Mouse (Mus musculus): ENCODE results near the gene Mast4. TPM values are rescaled to one million over a fixed set of nuclear protein-coding genes. Genes with fewer than 3 reads are reported as not detected.

Mast4 gene
- polyA plus RNA-seq, 1 experiment: 7.9 TPM

DNA sequence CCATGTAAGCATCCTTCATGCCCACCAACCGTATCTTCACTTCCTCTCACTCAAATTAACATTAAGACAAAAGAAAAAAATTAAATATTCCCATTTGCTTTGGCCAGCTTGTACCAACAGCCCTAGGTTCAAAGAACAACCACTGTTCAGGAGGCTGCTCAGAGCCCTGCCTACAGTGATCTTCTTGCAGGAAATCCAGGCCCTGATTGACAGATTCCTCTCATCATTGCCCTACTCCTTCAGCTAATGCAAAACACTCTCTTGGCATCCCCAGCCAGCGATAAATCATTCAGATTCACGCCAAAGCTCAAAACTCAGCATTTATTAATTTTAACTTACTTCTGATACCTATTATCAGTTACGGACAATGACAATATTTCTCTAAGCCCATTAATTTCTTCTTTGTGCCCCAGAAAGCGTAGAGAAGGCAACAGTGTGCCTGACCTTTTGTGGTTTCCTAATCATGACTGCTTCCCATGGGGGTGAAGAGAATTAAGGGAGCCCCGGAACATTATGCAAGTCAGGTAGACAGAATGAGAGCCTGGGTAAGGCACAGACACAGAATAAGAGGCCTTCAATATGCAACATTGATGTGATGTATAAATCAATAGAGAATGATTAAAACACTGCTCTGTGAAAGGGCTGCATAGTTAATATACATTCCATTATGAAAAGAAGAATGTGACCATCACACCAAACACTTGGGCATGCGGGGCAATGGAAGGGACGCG is 135.9 kb downstream of the Mast4 start:
- DNase-seq (ENCODE audit: low read depth): no peak

DNA sequence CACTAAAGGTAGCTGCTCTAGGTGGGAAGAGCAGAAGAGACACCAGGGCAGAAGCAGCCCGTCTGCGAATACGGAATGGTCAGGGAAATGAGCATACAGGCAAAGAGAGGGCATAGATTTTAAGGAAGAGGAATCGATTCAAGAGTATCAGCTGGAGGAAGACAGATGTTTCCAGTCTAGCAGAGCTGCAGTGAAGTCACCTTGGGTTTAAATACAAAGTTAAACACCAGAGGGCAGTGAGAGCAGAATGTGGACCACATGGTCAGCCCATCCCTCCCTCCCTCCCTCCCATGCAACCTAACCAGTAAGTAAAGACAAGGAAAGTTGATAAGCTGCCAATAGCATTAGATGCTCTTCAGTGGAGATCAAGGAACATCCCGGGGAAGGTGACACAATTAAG is 138.0 kb downstream of the Mast4 start:
- no peak for DNase-seq (ENCODE audit: low read depth)

DNA sequence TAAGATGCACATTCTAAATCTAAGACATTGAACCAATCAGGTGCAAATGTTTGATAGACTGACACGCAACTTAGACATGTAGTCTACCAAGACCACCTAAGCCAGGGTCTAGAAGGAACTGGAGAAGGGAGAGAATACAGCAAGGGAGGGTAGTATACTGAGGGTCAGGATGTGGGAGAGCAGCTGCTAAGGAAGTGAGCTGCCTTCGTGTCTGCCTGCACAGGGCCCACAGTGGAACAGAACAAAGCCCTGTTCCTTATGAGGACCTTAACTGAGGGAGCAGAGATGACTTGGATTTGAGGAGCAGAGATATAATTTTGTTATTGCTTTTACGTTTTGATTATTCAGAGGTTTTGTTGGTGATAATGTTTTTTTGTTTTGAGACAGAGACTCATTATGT is 138.4 kb downstream of the Mast4 start:
- DNase-seq (ENCODE audit: low read depth): no peak

DNA sequence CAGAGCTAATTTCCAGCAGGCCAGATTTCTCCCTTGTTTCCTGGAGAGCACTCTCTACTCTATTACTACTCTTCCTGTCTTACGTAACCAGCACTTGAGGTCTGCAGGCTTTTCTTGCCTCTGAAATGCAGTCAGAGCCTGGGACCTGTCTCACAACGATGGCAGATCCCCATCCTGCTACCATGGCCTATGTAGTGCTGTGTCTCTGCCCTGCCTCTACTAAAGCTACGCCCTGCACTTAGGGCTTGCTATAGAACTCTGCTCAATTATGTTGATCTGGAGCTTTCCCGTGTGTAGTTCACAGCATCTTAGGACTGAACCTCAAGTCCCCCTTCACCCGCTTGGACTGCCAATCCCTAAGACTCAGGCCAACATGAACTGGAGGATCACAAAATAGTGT is 150.7 kb downstream of the Mast4 start:
- no peak for DNase-seq (ENCODE audit: low read depth)

DNA sequence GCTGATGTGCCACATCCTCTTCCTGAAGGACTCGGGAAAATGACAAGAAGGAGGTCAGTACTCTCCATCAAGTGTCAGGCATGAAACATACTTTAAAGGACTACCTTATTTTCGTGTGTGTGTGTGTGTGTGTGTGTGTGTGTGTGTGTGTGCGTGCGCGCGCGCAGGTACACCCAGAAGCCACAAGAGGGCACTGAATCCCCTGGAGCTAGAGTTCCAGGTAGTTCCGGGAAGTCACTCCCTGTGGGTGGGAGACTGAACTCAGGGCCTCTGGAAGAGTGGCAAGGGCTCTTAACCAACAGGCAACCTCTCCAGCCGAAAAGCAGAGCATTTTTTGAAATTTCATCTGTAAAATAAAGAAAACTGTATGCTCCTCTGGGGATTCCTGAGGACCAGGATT is 152.5 kb downstream of the Mast4 start:
- DNase-seq (ENCODE audit: low read depth): no peak

DNA sequence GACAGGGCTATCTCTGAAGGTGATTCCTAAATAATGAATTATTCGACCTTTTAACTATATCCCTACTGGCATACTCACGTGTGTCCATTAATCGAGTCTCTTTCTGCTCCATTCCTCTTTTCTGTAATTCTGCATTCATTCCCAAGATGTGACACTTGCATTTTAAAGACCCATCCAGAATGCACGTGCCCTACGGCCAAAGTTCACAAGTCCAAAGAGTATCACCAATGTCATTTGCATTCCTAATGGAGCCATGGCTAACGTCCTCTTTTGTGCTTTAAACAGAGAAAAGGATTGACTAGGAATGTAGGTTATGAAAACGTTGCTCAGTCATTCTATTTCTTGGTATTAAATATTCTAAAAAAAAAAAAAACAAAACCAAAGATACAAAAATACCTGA is 157.4 kb downstream of the Mast4 start:
- no peak for DNase-seq (ENCODE audit: low read depth)

DNA sequence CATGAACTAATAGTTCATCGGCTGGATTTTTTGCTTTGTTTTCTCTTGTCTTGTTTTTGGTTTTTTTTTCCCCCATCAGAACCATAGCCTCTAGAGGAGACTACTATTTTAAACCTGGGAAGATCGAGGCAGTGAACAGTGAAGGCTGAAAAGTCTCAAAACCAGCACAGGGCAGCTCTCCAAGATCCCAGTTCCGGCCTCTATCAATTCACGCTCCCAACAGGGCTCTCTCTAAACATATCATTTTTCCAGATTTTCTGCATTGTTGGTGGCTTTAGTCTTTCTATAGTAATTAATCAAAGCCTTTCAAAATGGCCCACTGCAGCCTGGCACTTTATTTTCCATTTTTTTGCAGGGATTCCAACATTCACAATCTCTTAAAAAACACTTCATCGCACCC is 159.9 kb downstream of the Mast4 start:
- no peak for DNase-seq (ENCODE audit: low read depth)

DNA sequence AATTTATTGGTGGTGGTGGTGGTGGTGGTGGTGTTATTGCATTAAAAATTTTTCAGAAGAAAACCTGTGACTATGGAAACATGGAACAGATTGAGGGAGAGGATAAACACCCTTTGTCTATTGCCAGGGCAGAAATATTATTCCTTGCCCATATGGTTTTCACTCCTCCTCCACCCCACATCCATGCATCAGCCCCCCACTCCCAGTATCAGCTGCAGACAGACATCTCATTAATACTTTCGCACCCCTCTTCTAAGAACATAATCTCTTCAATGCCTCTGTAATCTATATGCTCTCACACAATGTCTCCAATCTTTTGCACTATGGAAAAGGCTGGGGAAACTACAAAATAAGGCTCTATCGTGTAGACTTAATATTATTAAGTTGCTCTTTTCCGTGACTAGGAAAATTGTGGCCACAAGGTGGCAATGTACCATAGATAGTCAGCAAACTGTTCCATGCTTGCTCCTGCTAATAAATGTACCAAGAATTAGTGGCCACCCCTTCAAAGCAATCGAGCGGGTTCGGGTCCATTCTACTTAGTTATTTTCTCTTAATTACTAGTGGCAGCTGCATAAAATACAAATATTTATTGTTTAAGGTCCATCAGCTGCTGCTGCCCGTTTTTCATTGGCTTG is 160.6 kb downstream of the Mast4 start:
- no peak for DNase-seq (ENCODE audit: low read depth)

DNA sequence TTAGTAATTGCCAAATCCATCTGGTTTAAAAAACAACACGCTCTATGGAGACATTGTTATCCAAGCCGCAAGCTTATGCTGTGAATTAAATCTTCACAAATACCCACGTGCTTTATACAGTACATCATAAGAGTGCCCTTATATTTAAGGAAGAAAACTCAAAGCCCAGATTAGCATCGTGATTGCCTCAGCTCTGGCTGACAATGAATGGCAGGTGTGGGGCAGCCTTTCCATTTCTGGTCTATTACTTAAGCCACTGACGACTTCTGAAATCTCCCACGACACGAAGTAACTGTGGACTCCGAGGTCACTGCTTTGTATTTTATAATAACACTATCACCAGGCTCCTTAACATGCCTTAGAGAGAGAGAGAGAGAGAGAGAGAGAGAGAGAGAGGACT is 182.4 kb downstream of the Mast4 start:
- no peak for DNase-seq (ENCODE audit: low read depth)

DNA sequence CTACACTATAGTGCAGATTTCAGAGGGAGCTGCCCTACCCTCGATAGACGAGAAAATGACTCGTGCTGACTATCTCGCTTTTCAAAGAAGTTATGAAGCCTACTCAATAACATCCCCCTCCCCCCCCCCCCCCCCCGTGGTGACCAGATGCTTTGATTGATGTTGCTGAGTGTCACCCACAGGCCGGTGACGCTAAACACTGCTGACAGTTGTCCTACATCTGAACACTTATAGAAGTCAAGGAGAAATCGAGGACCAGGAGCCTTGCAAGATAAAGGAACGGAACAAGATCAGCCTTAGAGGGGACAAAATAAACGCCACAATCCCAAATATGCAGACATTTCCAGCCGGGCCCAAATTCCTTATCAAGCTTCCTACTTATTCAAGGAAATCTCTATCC is 183.1 kb downstream of the Mast4 start:
- no peak for DNase-seq (ENCODE audit: low read depth)

DNA sequence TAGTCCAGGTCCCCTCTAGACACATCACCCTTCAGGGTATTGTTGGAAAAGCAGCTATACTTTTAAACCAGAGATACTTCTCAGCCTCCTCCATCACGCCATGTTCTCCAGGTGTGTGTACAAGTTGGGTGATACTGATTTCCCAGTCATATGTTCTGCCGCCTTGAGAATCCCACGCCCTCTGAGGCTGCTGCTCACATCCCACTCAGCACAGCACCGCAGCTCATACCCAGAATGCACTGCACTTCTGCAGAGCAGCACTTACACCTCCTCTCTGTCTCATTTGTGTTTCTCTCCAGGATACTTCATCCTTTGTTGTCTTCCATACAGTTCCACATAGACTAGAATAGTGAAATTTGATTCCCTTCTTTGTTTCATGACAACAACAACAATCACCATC is 183.6 kb downstream of the Mast4 start:
- no peak for DNase-seq (ENCODE audit: low read depth)

DNA sequence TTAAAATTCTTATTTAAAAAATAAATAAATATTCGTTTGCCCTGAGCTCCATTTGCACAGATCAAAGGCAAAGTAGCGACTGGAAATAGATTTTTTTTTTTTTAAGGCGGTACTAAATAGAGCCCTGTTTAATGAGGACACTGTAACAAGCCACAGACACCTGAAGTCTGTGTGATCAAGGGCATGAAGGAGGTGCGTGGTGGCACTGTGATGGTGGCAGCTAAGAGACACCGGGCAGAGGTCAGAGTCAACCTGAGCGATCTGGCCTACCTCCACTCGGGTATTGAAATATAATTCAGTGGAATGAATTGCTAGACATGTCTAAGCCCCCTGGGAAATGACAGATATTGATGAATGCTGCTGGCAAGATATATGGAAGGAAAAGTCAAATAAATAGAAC is 184.9 kb downstream of the Mast4 start:
- DNase-seq (ENCODE audit: low read depth): no peak

DNA sequence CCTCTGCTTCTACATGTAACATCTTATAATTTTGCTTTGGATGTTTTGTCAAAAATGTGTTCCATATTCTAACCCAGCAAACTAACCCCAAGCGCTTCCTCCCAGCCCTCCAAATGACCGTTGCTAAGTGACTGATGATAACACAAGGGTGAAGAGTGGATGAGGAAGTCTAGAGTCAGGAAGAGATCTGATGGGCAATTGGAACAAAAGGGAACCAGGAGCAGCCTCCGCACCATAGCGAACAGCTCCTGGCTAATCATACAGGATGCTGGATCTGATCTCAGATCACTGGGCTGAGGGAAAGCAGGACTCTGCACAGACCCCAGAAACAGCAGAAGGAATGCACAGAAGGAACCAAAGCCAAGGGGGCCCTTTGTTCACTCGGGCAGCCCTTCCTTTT is 190.0 kb downstream of the Mast4 start:
- DNase-seq (ENCODE audit: low read depth): no peak

DNA sequence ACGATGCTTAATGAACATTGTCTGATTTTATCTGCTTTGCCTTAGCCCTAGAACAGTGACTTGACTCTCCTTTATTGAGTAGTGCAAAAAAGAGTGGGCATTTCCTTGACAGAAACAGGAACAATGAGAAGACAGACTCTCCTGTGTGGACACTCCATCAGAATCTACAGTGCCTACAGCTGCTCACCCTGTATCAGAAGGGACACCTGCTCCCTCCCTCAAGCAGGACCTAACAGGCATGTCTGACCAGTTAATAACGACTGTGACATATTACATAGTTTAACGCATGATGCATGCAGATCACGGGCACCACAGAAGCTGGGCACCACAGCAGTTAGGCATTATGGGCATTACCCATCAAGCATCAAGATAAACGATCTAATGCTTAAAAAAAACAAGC is 193.0 kb downstream of the Mast4 start:
- no peak for DNase-seq (ENCODE audit: low read depth)

DNA sequence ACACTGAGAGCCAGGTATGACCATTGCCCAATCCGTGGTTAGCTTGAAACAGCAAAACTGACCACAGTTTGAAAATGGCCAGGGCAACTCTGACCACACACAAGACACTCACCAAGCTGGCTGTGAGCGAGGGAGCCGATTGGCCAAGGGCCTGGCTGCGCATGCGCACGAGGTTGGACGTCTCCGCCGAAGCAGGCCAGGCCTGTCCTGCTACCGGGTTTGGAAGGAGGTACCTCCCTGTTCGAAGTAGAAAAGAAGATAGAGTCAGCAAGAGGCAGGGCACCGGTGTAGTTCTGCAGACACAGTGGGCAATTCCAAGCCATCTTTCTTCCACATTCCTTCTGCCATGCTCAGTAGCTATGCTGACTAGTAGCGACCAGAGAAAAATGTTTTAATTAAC is 194.2 kb downstream of the Mast4 start:
- no peak for DNase-seq (ENCODE audit: low read depth)

DNA sequence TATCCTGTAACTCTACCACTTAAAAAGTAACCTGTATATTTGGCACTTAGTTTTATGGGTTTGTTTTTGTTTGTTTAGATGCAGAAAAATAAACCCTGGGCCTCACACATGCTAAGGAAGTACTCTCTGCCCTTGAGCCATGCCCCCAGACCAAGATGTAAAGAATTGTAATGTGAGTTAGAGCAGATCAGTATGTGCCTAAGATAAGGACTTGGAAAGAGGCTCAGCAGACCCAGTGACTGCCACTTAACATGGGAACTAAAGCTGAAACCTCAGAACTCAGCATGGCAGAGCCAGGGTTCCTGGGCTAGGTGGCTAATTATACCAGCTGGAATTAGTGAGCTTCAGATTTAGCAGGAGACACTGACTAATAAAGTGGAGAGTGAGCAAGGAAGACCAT is 196.0 kb downstream of the Mast4 start:
- no peak for DNase-seq (ENCODE audit: low read depth)

DNA sequence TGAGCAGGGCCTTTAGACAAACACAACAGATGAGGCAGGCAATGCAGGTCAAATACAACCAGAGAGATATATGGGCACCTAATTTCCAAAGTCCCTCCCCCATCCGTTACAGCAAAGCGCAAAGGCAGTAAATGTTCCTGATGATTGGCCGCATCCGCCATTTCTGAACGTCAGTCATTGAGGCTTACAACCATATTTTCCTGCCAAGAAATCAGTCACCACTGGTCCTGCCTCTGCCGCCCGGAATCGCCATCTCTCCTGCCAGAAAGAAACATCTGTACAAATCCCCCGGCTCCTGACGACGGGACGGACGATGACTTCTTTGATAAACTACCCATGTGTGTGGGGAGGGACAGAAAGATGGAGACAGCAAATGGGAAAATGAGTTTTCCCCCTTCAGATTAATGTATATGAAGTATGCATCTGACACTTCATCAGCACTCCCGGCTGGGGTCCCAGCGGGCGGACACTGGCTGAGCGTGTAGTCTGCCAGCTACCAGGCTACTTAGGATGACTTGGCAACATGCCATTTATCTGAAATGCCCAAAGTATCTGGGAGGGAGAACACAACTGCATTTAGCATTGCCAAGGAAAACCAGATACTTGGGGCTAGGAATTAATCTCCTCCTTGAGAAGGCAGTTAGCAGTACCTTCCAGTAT is 198.9 kb downstream of the Mast4 start:
- DNase-seq (ENCODE audit: low read depth): no peak

DNA sequence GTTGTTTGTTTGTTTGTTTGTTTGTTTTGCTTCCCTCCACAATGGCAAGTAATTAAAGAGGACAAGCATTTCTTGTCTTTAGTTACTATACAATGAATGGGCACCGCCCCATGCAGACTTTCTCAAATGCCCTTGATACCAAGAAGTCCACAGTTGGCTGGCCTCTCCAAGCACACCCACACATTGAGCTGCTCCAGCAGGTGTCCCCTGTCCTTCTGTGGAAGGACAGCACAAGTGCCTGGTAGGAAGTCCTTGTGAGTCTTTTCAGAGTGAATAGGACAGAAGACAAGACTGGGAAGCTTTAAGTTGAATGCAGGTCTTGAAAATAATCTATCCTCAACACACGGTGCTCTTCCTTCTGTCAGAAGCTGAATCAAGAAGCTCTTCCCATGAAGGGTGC is 202.5 kb downstream of the Mast4 start:
- no peak for DNase-seq (ENCODE audit: low read depth)

DNA sequence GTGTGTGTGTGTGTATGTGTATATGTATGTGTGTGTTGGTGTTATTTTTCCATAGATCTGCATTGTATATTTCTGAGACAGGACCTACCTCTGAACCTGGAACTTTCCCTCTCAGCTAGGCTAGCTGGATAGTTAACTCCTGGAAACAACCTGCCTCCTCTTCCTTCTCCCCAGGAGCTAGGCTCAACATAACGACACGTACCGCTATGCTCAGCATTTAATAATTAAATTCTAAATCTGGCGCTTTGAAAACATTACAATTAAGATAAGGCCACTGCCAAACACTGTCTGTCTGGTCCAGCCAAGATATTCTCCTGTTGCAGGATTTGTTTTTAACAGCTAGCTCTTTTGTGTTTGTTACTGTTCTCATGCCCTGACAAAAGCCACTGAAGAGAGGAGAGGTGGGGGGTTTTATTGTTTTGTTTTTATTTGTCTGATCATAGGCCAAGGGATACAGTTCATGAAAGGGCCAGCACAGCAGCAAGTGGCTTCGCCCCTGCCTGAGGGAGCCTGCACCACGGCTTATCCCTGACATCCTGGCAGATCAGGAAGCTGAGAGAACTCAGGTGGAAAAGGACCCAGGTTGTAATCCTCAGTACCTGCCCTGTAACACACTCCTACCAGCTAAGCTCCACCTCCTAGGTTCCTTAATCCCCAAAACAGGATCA is 205.0 kb downstream of the Mast4 start:
- no peak for DNase-seq (ENCODE audit: low read depth)

DNA sequence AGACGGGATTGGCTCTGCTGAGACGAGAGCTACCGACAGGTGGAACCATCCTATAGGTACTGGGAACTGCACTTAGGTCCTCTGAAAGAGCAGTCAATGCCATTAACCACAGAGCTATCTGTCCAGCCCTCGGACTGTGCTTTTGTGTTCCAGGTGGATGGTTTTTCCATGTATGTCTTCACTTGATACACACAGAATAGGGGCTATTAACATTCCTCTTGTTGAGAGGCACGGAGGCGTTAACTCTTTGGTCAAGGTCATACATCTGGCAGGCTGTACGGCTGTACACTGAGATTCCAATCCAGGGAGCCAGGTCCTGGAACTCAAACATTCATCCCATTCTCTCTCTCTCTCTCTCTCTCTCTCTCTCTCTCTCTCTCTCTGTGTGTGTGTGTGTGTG is 205.6 kb downstream of the Mast4 start:
- no peak for DNase-seq (ENCODE audit: low read depth)

DNA sequence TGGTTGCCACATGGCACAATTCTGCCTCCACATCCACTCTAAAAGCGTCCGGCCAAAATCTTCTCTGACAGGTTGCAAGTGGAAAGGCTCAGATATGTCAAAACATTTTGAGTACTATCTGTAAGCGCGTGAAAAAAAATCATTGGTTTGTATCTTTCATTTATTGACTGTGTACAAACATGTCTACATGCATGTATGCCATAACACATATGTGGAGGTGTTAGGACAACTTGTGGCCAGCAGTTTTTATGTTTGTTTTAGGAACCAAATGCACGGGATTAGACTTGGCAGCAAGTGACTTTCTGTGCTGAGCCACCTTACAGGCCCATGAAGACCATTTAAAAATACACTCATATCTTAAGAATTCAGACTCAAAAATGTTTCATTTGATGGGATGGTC is 206.7 kb downstream of the Mast4 start:
- no peak for DNase-seq (ENCODE audit: low read depth)

DNA sequence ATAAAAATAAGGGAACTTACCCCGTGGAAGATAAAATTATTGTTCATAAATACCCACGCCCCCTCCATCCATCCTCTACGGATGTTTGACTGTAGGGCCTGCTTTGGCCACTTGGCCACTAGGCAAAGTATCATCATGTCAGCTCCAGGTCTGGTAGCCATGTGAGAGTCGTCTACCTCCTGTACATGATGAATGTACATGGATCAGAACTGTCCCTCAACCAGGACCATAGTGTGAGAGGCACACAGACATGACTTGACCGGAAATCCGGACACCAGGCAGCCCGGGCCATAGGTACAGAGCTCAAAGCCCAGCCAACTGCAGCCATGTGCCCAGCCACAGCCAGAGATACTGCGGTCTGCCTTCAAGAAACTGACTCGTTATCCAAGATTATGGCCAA is 210.6 kb downstream of the Mast4 start:
- DNase-seq (ENCODE audit: low read depth): no peak

All from gonadal fat pad, adult 2 months (tissue).